Mouse (Mus musculus): Measurements from ENCODE around the gene Nfix.

Gene Nfix

DNA sequence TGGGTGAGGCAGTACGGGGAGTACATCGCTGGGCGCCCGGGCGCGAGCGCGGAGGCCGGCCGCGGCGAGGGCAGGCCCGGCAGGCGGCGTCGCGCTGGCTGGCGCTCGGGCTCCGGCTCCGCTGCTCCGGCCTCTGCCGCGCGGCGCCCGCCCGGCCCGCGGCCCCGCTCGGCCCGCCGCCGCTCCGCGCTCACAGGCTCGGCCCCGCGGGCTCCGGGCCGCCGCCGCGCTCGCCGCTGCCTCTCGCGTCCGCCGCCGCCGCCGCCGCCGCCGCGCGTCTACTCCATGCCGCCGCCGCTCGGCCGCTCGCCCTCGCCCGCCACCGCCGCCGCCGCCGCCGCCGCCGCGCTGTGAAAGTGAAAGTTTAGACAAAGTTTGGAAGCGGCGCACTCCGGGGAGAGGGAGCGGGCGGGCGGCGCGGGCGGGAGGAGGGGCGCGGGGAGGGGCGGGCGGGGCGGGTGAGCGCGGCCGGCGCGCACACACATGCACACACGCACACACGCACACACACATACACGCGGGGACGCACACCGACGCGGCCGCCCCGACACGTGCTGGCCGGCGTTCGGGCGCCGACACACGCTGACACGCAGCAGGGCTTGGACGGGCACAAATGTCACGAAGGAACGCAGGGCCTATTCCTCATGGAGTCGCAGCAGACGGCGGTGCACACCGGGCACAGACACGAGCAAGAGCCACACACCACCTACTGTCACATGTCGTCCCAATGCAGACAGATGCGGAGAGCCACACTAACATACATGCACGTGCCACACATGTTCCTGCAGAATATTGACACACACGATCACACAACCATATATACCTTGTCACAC, at the start of gene Nfix:
Gene Nfix (minus strand): TSS at position 346 of the 833 bp plus-strand sequence.
- peak; percentile 78 to 83 for DNase-seq

DNA sequence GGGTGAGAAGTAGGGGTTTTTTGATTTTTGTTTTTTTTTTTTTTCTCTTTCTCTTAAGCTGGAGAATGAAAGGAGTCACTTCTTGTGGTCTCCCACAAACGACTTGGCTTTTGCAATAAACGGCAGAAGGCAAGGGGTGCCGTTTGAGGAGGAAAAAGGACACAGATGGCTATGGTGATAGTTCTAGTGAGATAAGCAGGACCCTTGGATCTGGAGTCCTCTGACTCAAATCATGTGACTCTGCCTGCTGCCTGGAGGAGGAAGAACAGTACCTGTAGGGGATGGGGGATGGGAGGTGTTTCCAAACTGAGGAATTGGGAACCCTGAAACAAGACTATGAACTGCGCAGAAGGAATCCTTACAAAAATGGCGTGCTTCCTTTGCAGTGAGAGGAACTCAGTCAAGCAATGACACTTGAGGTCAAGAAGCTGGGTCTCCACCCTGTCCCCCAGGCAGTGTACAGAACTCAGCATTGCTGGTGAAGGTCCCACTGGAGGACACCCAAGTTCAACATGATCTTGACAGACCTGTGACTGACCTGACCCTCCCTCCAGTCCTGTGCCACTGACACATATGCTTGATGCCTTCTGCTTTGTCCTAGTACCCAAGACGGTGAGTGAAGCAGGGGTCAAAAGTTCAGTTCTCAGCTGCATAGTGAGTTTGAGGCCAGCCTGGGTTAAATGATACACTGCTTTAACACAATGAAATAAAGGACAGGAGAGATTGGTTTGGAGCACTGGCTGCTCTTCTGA, 47.7 kb upstream of the Nfix start:
- DNase-seq: no peak

DNA sequence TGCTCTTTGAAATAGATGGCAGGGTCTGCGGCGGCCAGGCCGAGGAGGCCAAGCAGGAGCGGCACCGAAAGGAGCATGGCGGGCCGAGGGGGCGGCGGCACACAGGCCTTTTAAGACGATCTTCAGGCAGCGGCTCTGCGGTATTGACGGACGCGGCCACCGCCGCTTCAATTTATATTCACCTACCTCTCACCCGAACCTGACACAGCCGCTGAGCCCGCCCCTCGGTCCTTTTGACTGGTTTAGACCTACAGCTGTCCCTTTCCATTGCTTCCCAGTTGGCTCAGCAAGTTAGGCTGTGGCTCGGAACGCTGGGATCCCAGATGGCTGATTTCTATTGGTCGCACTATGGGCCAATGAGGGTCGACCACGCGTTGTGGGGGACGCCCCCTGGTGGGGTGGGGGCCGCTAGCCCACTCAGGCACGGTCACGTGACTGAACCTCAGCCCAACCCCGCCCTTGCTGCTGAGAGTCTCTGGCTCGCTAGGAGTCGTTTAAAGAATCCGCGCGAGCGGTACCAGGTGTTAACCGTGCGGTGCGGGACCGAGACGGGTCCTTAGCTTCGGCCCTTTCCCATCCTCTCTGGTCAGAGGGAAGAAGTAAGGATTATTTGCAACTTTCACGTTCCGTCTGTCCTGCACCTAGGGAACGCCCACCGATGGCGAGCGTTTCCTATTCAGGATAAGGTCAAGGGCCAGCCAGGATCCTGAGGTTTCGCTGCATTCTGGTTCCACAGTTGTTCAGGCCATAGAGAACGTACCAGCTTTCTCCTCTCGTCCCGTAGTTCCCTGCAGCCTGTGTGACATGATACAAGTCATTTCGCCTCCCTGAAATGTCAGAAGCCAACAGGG, 46.8 kb upstream of the Nfix start, which contains the start of gene Calr:
Gene Calr (minus strand): TSS at position 213 of the 851 bp plus-strand sequence.
- DNase-seq: peak; percentile 98 to 99

DNA sequence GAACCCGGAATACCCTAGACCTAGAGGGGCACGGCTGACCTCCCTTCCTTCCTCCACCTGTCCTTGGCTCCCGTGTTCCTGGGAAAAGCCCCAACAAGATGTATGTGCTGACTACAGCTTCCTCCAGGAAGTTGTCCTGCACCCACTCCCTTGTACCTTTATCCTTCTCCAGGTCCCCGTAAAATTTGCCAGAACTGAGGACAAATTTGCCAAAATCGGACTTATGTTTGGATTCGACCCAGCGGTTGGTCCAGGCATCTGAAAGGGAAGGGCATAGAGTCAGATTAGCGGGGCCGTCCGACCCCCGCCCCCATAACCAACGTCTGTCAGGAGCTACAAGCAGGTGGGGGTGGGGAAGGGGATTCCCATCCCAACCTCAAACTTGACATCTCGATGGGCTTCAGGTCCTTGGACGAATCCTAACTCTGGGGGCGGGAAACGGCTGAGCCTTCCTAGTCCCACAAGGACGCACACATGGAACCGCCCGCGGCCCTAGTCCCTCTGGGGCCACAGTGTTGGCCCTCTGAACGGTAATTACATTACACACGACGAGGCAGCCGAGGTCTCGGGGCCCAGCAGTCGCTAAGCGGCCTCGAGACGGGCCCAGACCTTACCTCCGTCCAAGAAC, 46.1 kb upstream of the Nfix start:
- no peak for DNase-seq

DNA sequence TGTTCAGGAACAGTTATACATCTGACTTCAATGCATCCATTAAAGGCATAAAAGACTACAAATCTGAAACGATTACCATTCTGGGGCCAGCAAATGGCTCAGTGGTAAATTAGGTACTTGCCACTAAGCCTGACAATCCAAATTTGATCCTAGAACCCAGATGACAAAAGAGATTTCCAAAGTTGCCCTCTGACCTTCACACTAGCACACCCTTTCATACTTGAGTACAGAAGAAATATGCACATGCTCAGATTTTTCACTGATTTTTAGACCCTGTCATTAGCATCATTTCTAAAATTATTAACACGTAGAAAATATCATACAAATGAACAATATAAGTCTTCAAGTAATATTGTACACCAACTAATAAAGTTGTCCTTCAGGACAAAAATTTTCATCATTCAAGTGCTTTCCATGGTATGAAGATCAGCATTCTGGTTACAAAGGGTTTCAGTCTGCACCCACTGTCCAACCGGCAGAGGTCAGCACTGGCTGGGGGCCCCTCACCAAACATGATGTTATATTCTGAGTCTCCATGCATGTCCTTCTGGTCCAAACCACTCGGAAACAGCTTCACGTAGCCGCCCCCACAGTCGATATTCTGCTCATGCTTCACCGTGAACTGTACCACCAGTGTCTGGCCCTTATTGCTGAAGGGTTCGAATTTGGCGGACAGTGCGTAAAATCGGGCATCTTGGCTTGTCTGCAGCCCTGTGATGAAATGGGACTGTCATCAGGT, 45.4 kb upstream of the Nfix start:
- peak; percentile 72 to 80 for DNase-seq

DNA sequence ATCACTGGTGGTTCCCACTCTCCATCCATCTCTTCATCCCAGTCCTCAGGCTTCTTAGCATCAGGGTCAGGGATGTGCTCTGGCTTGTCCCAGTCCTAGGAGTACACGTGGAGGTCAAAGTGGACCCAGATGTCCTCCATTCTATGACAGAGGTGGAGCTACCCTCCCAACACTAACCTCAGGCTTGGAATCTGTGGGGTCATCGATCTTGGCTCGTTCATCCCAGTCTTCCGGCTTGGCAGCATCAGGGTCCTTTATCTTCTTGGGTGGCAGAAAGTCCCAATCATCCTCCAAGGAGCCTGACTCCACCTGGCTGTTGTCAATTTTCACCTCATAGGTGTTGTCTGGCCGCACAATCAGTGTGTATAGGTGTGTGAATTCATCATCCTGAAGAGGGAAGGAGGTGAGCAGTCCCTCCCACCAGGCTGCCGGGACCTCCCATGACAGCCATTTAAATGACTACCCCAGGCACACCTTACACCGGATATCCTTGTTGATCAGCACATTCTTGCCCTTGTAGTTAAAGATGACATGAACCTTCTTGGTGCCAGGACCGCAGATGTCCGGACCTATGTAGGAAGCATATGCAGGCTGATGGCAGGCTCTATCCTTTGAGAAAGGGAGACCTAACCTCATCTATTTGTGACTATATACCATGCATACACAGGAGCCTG, 44.4 kb upstream of the Nfix start:
- no peak for DNase-seq

DNA sequence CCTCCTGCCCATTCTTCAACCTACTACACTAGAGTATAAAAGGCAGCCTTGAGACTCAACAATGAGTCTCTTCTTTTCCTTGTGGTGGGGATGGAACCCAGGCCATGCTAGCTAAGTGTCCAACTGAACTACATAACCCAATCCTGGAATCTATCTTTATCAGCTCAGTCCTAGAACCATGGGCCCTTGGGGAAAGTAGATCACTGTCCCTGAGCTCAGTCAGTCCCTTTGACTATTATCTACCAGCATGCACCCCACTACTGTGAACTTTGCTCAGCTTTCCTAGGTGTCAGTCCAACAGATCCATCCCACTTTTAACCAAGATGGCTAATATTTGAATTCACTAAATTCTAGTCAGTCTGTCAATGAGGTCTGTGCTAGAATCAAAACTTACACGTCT, 41.4 kb upstream of the Nfix start:
- no peak for DNase-seq

DNA sequence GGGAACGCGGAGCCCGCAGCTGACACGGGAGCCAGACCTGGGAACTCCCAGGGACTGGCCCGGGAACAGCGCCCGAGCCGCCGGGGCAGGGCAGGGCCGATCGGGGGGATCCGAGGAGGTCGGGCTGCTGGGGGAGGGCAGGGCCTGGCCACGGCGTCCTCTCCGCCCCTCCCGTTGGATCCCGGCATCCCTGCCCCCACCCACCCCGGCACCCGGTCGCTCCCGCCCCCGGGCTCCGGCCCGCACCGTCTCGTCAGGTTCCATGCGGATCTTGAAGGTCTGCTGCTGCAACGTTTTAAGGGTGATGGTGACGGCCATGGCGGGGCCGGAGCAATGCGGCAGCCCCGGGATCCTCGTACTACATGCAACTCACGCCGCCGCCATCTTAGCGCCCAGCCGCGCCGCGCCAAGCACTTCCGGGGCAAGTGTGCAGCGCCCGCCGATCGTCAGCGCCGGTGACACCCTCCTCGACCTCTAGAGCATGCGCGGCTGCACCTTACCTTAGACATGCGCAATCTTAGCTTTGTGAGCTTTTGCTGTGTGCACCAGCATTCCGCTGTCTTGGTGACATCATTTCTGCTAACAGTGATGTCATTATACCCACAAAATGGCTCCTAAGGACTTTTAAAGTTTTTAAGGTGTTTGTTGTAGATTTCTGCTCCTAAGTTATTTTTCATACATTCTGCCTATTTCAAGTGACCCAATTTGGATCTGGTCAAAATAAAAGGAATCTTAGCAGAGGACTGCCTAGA, 40.3 kb upstream of the Nfix start, which contains the start of gene Rad23a:
Gene Rad23a (minus strand): TSS at position 418 of the 752 bp plus-strand sequence.
- peak; percentile 93 to 96 for DNase-seq

DNA sequence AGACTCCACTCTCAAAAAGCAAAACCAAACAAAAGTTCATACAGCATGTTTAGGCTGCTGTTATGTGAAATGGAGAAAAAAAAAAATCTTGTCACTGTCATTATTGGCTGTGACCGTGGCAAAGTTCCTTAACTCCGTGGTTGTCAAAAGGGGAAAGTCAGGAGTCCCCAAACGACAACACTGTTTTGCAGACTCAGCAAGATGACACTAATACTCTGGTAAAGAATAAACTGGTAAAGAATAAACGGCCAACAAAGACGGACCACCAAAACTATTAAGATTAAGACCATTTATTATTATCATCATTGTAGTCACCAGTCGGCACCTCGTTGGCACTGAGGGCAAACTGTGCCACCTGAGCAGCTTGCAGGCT, 39.7 kb upstream of the Nfix start:
- no peak for DNase-seq

DNA sequence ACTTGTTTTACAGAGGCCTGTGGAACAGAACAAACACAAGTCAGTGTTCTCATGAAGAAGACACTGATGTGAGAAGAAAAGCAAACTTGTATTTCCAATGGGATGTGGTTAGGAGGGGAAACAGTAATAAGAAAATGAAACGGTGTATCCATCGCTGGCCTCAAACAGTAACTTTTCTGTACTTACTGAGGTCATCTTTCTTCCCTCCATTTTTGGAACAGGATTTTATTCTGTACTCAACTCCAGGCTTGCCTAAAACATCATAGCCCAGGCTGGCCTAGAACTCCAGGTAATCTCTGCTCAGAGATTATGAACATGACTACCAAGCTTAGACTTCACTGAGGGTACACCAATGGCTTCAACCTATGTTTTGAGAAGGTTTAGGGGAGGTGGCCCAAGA, 39.3 kb upstream of the Nfix start:
- no peak for DNase-seq

DNA sequence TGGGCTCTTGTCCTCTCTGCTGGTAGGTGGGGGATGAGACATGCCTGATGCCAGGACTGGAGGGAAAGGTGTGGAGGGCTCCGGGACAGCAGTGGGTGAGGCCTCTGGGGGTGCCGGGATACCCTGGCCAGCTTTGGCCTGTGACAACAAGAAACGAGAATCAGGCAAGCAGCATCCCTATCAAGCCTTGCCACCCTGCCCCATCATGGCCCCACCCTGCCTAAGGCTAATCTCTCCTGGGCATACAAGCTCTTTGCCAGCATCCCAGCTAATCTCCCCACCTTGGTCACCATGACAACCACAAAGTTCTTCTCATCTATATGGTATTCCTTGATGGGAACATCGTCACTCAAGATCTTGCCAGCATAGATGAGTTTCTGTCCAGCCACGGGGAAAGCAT, 38.4 kb upstream of the Nfix start:
- DNase-seq: no peak

DNA sequence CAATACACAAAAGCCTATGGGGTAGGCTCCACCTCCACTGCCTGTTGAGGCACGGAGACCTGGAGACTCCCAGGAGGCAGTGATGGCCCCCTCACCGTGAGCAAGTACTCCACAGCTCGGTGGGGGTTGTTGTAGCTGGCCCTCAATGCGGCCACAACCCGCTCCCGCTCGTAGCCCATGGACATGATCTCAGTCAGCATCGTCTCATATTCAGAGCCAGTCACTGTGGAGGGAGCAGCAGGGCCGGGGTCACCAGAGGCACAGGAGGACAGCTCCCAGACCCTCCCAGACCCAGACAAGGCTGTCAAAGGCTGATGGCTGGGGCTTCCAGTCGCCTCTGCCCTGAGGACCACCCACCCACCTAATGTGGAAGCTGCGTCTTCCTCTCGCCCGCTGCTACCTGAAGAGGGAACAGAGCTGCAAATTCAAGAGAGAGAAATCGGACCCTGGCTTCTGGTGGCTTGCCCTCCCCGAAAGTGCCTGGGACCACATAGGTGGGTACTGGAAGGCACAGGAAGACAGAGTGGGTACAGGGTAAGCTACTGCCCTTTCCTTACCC, 37.8 kb upstream of the Nfix start:
- no peak for DNase-seq

DNA sequence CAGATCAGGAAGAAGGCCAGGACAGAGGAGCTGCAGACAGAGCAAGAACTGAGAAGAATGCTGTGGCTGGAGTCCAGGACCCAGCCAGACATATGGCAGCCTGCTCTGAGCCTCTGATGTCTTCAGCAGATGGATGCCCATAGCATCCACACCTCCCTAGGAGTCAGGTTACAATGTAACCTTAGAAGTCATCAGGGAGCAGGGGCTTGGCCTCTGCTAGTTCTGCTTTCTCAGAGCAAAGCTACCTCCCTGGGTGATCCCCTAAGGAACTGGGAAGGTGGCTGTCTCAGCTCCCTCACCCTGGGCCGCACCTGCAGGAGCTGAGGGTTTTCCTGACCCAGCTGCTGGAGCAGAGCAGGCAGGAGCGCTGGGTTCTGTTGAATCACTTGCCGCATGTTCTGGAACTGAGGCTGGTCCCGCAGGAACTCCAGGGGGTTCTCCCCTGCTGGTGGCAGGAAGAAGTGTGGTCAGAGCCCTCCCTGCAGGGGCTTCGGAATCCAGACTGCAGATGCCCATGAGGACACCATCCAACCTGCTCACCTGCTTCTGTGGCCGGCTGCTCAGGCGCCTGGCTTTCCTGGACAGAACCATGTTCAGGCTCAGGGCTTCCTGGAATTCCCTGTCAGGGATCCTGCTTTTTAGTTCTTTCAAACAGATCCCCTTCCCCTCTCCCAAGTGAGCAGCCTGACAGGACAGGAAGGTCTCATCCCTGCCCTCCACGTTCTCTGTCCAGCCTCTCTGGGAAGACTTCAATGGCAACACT, 37.2 kb upstream of the Nfix start:
- no peak for DNase-seq

DNA sequence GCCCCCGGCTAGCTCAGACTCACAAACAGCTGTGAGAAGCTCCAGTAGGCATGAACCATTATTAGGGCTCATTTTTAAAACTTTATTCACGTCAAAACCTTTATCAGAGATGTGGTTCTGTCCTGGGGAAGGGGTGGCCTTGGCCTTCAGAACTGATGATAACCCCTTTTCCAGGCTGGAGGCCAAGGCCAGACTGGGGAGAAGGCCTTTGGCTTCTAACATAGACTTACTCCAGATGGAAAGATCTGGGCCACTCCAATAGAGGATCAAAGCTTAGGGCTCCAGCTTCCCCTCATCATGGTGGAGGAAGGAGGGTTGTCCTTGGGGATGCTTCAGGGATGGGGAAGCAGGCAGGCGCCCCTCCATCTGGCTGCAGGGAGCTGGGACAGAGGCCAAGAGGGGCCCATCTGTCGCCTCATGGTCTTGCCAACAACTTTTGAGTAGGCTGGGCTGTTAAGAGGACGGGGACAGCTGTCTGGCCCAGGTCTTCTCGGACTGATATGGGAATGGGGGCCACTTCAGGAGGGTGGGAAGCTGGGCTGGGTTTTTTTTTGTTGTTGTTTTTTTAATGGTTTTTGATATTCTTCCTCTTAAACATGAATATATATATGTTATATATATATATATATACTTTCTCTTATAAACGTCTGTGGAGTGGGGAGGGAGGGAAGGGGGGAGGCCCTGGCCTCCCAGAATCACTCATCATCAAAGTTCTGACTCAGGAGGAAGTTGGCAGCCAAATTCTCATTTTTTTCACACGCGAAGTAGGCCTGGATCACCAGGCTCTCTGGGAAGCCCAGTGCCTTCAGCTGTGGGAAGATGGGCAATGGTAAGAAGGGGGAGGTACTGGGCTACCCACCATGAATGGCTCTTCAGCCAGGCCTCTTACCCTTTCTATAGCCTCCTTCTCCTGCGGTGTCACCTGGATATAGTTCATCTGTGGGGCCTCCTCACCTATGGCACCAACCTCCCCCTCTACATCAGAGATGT, 35.0 kb upstream of the Nfix start:
- DNase-seq: peak; percentile 45 to 62

DNA sequence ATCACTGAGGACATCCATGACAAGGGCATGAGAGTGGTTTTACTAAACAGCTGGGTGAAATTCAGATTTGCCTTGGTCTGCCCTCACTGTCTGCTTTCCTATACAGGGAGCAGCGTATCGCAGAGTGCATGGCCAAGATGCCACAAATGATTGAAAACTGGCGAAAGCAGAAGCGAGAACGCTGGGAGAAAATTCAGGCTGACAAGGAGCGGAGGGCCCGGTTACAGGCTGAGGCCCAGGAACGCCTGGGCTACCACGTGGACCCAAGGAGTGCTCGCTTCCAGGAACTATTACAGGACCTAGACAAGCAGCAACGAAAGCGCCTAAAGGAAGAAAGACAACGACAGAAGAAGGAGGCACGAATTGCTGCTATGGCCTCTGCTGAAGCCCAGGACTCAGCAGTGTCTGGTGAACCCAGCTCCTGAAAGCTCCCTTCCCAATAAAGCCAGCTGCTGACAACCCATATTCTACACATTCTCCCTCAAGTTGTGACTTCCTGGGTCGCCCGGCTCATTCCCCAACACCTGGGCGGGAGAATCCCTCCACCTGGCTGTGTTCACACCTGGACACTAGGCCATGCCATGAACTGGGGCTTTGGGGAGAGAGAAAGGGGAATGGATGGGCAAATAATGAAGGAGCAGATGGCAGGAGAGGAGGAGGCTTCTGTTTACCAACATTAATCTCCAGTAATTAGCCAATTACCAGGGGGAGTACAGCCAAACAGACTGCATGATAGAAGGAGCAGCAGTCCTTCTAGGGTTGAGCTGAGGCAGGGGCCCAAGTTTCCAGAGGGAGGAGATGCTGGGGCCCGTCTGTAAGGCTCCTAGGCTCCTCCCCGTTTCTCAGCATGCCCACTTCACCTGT, 34.1 kb upstream of the Nfix start:
- DNase-seq: no peak

DNA sequence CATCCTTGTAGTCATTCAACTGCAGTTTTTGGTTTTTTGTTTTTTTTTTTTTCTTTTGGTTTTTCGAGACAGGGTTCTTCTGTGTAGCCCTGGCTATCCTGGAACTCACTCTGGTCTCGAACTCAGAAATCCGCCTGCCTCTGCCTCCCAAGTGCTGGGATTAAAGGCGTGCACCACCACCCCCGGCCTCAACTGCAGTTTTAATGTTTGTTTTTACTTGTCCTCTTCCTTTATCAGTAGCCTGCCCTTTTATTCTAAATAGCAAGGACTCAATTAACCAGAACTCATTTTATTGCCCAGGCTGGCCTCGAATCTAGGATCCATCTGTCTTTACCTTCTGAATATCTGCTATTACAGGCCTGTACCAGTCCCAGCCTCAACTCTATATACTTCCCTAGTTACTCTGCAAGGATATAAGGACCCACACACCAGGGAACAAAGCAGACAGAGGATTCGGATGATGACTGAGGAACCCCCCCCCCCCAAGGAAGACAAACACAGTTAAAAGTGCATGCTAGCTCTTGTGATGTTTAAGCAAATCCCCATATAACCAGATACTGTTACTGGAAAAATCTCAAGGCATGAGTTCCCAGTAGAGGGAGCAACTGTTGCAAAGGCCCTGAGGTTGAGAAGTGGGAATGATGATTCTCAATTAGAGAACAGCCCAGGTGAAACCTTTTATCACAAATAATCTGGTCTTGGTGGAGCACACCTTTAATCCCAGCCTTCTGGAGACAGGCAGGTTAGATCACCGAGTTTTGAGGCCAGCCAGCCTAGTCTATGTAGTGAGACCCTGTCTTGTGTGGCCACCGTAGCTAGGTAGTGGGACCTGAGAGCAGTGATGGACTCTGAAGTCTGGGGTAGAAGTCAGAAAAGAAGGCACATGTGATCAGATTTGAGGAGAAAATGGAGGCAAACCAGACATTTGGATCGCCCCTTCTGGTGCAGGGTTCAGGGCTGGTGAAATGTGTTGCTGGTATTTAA, 32.9 kb upstream of the Nfix start:
- DNase-seq: no peak

Data from kidney, postnatal 4 days (tissue).